Mouse (Mus musculus): ENCODE data around the gene Ltf. TPM values are rescaled to one million over a fixed set of nuclear protein-coding genes. Genes with fewer than 3 reads are reported as not detected.

The Ltf gene
- total RNA-seq, 2 experiments from 2014 or later, result 0.94 TPM; not detected in 1

- intact Hi-C loops (cut with DNase I), result no loop called here
- no peak for DNase-seq (ENCODE audit: low spot score in 2 of 2)
These were observed 3.4 kb upstream of the Ltf start for GRCm38 (mm10) chr9:111015658-111016057.

- no peak for DNase-seq (ENCODE audit: low spot score in 2 of 2)
- intact Hi-C loops (cut with DNase I), result no loop called here
These were observed 7.7 kb downstream of the Ltf start for GRCm38 (mm10) chr9:111026791-111027190.

DNA sequence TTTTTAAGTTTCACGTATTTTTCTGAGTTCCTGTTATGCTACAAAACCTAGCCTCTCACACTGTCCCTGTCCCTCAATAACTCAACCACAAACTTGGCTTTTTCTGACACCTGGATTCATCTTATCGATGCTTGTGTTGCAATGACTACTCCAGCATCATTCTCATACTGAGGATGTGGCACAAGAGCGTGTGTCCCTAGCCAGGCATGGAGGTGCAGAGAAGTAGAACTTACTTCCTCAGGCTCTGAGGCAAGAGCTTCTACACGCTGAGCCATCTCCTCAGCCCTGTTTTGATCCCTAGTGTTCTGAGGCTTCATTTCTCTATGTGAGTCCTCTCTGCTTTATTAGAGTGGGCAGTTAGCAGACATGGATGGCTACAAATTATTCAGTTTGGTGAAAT, 14.6 kb downstream of the Ltf start:
- intact Hi-C loops (cut with DNase I), result no loop called here
- DNase-seq (ENCODE audit: low spot score in 2 of 2), result no peak

DNA sequence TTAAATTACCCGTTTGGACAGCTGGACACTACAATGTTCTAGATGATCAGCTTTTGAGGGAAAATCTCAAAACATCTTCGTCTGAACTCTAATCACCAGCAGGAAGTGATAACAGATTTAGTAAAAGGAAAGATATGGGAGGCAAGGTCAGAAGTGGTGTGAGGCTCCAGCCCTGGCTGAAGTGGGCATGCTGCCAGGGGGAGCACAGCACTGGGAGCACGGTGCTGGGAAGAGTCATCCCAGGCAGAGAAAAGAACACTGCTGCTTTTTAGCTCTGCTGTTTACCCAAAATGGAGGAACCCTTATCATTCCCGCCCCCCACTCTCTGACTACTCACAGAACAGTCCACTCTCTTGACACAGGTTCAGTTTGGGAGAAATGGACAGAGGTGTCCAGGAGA, 20.9 kb downstream of the Ltf start:
- DNase-seq (ENCODE audit: low spot score in 2 of 2), result no peak
- intact Hi-C loops (cut with DNase I), result no loop called here

DNA sequence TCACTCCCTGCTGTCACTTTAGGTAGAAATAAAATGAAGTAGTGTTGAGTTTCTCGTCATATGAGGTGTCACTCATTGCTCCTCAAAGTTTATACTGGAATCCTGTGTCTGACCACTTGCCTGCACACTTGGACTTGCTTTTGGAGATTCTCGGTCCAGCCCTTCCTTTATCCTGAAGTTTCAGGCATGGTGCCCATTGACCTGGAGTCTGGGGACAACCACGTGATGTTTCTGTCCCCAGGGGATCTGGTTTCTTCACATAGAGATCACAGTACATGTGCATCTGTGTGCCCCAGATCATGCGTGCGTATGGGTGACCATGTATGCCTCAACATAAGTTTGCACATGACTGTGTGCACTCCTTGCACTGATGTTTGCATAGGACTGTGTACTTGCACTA, 23.2 kb downstream of the Ltf start:
- no peak for DNase-seq (ENCODE audit: low spot score in 2 of 2)

DNA sequence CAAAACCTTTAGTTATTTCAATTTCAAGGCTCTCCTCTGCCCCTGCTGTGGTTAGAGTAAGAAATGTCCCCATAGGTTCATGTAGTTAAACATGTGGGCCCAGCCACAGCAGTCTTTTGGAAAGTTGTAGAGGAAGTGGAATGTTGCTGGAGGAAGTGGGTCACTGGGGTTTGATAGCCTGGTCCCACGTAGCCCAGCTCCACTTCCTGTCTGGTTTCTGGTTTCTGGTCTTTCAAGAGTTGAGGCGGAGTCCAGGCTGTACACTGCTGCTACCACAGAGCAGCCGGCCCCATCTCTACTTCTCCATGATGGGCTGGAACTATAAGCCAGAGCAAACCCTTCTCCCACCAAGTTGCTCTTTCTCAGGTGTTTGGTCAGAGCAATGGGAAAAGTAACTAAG, 27.2 kb downstream of the Ltf start:
- no peak for DNase-seq (ENCODE audit: low spot score in 2 of 2)
- intact Hi-C loops (cut with DNase I), result no loop called here

More for the DNA sequence above, 23.2 kb downstream of the Ltf start:
- intact Hi-C loops (cut with DNase I), result no loop called here

DNA sequence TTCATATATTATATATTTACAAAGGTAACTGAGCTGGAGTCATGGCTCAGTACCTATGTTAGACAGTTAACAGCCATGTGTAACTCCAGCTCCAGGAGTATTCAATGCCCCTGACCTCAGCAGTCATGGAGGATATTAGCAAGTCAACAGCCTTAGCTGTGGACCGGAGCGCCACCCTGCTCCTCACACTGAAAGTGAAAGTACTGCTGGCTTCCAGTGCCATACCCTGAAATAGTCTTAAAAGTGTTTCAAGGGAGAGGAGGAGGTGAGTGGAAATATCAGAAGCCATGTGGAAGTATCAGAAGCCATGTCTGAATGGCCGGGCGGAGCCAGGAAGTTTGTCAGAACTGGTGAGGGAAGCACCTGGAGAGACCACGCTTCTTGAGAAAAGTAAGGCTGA, 28.2 kb downstream of the Ltf start:
- no peak for DNase-seq (ENCODE audit: low spot score in 2 of 2)
- intact Hi-C loops (cut with DNase I), result no loop called here

DNA sequence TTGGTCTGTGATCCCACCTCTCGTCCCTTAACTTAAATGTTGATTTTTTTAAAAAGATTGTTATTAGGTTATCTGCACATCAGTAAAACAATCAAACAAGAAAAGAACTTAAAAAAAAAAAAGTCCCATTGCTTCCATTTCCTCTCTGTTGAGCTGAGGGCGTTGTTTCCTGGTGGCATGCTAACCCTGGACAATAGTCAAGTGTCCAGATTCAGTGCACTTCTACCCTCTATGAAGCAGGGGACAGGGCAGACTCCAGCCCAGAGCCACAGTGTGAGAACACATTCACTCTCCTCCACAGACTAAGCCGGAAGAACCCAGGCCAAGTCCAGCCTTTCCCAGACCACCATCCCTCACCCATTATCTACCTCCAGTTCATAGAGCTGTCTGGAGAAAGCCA, 29.4 kb downstream of the Ltf start:
- DNase-seq (ENCODE audit: low spot score in 2 of 2), result no peak
- intact Hi-C loops (cut with DNase I), result no loop called here

DNA sequence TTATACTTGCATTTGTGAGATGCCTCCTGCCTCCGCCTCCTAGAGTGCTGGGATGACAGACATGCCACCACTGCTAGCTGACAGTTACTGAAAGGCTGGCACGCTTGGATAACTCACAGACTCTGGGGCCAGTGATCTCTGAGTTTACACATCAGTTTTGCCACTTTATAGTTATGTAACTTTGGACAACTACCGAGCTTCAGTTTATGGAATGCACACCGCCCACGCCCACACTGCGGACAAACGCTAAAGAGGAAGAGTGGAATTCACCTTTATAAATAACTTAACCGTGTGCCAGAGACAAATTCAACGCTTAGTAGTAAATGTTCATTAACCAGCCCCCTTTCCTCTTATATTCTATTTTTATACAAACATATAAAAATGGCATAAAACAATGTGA, 35.9 kb downstream of the Ltf start:
- intact Hi-C loops (cut with DNase I), result no loop called here
- no peak for DNase-seq (ENCODE audit: low spot score in 2 of 2)

DNA sequence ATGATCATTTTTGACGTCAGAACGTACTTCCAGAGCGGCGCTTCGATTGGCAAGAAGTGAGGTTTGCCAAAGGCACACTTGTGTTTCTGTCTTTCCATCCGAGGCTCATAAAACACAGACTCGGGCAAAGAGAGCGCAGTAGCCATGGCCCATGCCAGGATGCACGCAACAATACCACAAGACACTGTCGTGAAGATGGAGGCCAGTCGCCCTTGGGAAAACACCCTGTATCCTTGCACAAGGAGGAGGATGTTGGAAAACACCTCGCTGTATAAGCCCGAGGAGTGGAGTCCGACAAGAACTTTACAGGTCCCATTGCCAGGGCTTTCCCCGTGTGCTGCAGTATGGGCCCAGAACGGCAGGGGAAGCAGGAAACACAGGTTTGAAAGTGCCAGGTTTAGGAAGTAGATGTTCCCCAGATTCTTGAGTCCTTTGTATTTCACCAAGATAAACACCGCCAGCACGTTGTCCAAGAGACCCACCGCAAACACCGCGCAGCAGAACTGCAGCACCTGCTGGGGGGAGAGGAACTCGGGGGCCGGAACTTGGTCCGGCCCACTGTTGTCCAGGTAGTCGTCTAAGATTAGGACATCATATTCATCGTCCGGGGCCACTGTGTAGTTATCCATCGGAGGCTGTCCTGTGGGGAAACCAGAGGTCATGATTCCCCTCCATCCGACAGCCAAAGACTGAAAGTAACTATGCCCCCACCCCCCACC, 36.9 kb downstream of the Ltf start:
- DNase-seq (ENCODE audit: low spot score in 2 of 2), result no peak
- intact Hi-C loops (cut with DNase I), result no loop called here

DNA sequence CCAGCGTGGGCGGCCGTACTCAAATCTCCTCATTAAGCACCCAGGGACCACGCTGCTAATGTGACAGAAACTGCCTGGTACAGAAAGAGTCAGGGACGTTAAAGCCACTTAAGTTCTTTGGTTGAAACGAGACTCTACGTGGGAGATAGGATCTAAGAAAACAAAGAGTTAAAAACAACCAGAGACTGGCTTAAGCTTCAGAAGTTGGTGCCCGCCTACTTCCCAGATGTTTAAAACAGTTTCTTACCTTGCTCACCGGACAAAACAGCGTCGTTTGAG, 37.4 kb downstream of the Ltf start:
- no peak for DNase-seq (ENCODE audit: low spot score in 2 of 2)
- intact Hi-C loops (cut with DNase I), result no loop called here

DNA sequence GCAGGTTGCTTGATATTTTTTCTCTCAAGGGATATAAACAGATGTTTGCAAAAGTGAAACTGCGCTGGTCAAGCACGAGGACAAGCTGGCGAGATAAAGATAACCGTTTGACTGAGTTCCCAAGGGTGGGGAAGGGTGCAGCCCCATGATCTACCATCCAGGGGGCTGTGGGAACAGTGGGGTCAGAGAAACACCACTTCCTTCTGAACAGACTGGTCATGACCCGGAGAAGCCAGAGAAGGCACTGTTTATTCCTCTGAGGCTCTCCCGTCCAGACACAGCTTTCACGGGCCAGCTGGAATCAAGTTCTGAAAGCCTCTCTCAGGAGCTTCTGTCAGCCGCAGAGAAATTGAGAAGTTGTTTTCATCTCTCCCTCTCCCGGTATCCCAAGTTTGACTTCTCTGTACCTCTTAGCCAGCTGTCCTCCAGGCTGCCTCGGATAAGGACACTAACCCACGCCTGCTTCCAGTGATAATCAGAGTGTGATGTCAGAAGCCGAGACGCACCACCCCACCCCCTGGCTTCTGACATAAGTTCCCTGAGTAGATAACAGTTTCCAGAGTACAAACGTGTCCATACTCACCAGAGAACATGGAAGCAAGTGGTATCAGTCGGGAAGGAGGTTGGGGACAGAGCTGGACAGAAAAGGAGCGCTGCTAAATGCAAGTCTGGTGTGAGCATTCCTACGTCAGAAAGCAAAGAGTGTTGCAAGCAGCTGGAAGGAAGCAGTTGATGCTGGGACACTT, 37.9 kb downstream of the Ltf start, which contains the start of gene Ccrl2:
TSS of gene Ccrl2 (minus strand) at position 722 of the 746 bp plus-strand sequence.
- intact Hi-C loops (cut with DNase I), result no loop called here
- DNase-seq (ENCODE audit: low spot score in 2 of 2), result no peak

GRCm38 (mm10) chr9:111057544-111058370, 38.7 kb downstream of the Ltf start:
- intact Hi-C loops (cut with DNase I), result no loop called here
- DNase-seq (ENCODE audit: low spot score in 2 of 2), result no peak

DNA sequence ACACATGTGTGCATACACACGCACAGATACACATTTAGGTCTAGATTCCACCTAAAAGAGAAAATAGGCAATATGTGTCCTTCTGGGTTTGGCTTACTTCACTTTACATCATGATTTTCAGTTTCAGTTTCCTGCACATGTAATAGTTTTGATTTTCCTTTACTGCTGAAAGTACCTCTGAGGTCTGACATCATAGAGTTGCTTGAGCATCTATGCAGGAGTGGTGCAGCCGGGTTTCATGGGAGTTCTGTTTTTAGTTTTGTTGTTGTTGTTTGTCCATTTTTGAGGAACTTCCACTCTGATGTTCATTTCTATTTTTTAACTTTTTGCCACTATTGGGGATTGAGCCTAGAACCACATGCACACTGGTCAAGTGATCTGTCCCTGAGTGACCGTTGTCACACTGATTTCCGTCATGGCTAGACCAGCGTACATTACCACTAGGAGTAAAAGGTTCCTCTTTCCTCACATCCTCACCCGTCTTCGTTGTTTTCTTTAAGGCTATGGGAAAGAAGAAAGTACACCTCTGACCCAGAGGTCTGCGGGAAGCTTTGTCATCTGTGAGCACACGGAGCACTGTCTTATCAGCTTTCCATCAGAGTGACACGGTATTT, 40.0 kb downstream of the Ltf start:
- intact Hi-C loops (cut with DNase I), result no loop called here
- DNase-seq (ENCODE audit: low spot score in 2 of 2), result no peak

DNA sequence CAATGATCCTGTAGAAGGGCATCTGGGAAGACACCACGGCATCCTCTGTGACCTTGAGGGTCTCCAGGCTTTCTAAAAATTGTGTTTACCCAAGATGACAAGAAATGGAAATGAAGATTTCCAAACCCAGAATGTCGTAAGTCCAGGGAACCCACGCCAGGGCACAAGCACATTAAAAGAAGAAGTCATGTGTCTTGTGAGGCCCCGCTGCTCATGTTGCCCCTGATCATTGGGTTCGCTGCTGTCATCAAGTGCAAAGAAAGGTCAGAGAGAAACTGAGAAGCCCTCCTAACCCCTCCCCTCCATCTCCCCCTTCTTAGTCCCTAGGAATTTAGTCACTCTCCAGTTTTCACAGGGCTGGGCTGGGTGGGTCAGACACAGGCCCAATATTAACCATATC, 43.8 kb downstream of the Ltf start:
- intact Hi-C loops (cut with DNase I), result no loop called here
- DNase-seq (ENCODE audit: low spot score in 2 of 2), result no peak

DNA sequence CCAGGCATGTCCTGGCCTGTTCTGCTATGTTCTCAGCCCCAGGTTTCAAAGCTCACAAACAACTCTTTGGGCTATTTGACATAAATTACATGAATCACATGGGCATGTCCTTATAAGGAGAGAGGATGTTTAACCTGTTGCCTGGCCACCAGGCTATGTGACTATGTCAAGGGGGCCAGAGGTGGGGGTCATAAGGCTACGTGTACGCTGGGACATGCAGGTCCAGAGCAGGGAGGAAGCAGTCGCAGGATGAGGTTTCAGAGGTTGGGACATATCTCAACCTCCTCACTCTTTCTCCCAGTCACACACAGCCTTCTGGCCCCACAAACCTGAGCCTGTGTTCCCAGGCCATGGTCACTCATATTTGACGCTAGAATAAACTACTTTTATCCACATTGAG, 48.0 kb downstream of the Ltf start:
- intact Hi-C loops (cut with DNase I), result no loop called here
- DNase-seq (ENCODE audit: low spot score in 2 of 2), result no peak

GRCm38 (mm10) chr9:111070546-111070961, 51.5 kb downstream of the Ltf start:
- intact Hi-C loops (cut with DNase I), result loop anchor here (5.0 kb wide), 1 partner anchor 148 kb away; no protein-coding TSS in a partner anchor
- DNase-seq (ENCODE audit: low spot score in 2 of 2), result no peak

GRCm38 (mm10) chr9:111072175-111072574, 53.1 kb downstream of the Ltf start:
- peak in 1 of 2 experiments; percentile 17 for DNase-seq (ENCODE audit: low spot score in 2 of 2)
- intact Hi-C loops (cut with DNase I), result loop anchor here (2.0 to 5.0 kb wide), 2 partner anchors 75 to 150 kb away; no protein-coding TSS in a partner anchor

GRCm38 (mm10) chr9:111072971-111073370, 53.9 kb downstream of the Ltf start:
- no peak for DNase-seq (ENCODE audit: low spot score in 2 of 2)
- intact Hi-C loops (cut with DNase I), result loop anchor here (2.0 to 5.0 kb wide), 2 partner anchors 76 to 151 kb away; no protein-coding TSS in a partner anchor

DNA sequence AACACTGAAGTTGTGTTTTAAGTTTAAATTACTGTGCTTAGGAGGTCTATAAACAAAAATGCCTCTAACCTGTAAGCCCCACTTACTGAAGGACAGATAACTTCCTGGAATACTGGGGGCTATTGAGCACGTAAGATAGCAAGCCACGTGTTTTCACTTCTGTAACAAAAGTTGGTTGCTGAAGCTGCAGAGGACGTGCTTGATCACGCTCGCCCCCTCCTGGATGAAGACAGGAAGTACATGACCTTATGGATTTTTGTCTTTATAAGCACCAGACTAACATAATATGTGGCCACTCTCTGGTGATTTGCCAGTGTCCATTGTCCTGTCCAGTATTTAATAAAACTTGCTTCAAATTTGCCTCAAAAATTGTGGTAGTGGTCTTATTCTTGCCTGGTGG, 58.7 kb downstream of the Ltf start:
- intact Hi-C loops (cut with DNase I), result no loop called here
- DNase-seq (ENCODE audit: low spot score in 2 of 2), result no peak
